Mouse (Mus musculus) lung, embryonic 14.5 days (tissue): ENCODE measurements at regions not wholly inside any gene's neighbourhood (a gene's known extent, or its start where the extent isn't known, plus 50 kb on each side); places are given as distances from the start of the nearest gene placed in this dataset.
A peak's percentile ranks its signal among the peaks of the same experiment; 100 is the strongest.

Experiments used
- ATAC-seq: fragments of 200-750 bp; cut with Nextera tagmentation; 2 replicates; pipeline ENCODE4 v1.8.0; 2017; ENCODE audit warnings: mild to moderate bottlenecking, moderate TSS enrichment, moderate library complexity; ENCODE audit not compliant: insufficient read depth
- DNase-seq: peaks from one replicate; pipeline ENCODE4 v3.0.0-alpha.2; 2015
- H3K27ac ChIP-seq: fragments of 300-500 bp; sonication (generic); 2 replicates; pipeline ENCODE4 v1.5.1; 2014; ENCODE audit warnings: low read depth, mild to moderate bottlenecking, moderate library complexity
- H3K27me3 ChIP-seq: fragments of 300-500 bp; sonication (generic); 2 replicates; pipeline ENCODE4 v1.6.1; 2014; ENCODE audit warnings: low read length, control low read depth; ENCODE audit not compliant: insufficient read depth
- H3K36me3 ChIP-seq: fragments of 300-500 bp; sonication (generic); 2 replicates; pipeline ENCODE4 v1.6.1; 2014; ENCODE audit warnings: control low read depth; ENCODE audit not compliant: insufficient read depth
- H3K4me1 ChIP-seq: fragments of 300-500 bp; sonication (generic); 2 replicates; pipeline ENCODE4 v1.6.1; 2014; ENCODE audit warnings: antibody characterized with exemption, control low read depth; ENCODE audit not compliant: insufficient read depth
- H3K4me2 ChIP-seq: fragments of 300-500 bp; sonication (generic); 2 replicates; pipeline ENCODE4 v1.6.1; 2014; ENCODE audit warnings: mild to moderate bottlenecking
- H3K4me3 ChIP-seq: fragments of 300-500 bp; sonication (generic); 2 replicates; pipeline ENCODE4 v1.5.1; 2014; ENCODE audit warnings: low read depth, low read length
- H3K9ac ChIP-seq: fragments of 300-500 bp; sonication (generic); 2 replicates; pipeline ENCODE4 v1.6.1; 2014
- H3K9me3 ChIP-seq: fragments of 300-500 bp; sonication (generic); 2 replicates; pipeline ENCODE4 v1.6.1; 2016; ENCODE audit warnings: low read depth, low read length, control low read depth
- CTCF ChIP-seq: IDR thresholded peaks from 2 replicates; pipeline ENCODE4 v1.5.1; 2016; ENCODE audit warnings: antibody characterized with exemption, low read depth
- WGBS: fragments of 180-500 bp; shearing (Covaris S2); extraction: QIAGEN DNeasy Blood & Tissue Kit; methylation state at CpG from one replicate; pipeline ENCODE4 v1.1.7; 2014; 5-methylcytosine and 5-hydroxymethylcytosine counted together

DNA sequence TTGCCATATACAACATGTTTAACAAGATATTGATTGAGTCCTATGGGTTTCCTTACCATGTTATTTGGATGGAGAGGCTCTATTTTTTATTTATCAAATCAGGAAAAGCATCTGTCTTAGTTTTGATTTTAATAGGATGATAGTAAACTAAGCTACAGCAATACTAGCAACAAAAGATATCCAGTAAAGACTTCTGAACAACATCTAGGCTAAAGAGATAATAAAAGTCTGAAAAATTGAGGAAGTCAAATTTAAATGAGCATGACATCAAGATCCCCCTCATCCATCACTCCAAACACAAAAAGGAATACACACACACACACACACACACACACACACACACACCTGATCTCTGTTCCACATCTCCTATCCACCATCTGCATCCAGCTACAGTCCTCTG is 901.6 kb upstream of the Lrrc6 start:
- Histone ChIP-seq H3K9ac (no peak overlapping the region), H3K27me3 (no peaks in the 10 kb centered on the region), H3K4me2 (no peak overlapping the region), H3K36me3 (no peaks in the 10 kb centered on the region), H3K4me1 (no peaks in the 10 kb centered on the region; the same call in 1 of the 2 replicates), H3K9me3 (no peaks in the 10 kb centered on the region), H3K4me3 (no peak overlapping the region), H3K27ac (no peak overlapping the region)
- no peak for TF ChIP-seq CTCF
- ATAC-seq (no peak), DNase-seq (no peak)

DNA sequence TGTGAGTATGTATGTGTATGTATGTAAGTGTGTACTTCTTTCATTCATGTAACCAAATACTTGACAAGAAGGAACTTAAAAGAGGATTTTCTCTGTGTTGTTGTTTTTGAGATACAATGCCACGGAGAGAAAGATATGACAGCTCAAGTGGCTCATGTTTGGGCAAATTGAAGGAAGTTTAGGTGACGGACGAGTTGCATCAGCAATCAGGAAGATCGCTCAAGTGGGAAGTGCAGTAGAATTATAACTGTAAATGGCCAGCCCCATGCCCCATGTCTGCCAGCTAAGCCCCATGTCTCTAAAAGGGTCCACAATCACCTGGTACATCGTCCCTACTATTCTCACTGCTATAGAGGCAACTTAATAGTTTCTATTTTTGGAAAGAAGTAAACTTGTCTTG is 896.6 kb upstream of the Lrrc6 start:
- no peaks in the 10 kb centered on the region for H3K27me3 ChIP-seq
- TF ChIP-seq CTCF: no peak
- no peak overlapping the region for H3K27ac ChIP-seq
- H3K4me1 ChIP-seq: no peaks in the 10 kb centered on the region
- DNase-seq: no peak
- H3K4me2 ChIP-seq: no peak overlapping the region
- H3K36me3 ChIP-seq: no peaks in the 10 kb centered on the region
- no peak for ATAC-seq
- no peak overlapping the region for H3K9ac ChIP-seq
- no peaks in the 10 kb centered on the region for H3K9me3 ChIP-seq
- WGBS: 74% methylated on average over 5 of the region's 5 CpGs
- H3K4me3 ChIP-seq: no peak overlapping the region

DNA sequence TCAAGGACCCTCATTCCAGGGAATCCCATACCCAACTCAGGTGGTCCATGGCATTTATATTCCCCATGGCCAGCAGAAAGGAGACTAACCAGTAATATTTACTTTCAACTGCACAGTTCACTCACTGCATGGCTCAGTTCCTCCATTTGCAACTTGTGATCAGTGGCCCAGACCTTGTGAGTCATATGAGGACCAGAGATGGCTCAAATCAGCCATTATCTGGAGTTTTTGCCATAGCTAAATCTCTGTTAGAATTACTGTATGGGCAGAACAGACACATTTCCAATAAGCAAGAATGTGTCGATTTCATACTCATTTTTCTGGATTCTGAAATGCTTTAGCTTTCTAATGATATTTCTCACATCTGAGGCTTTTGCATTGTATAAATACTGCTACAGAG is 894.4 kb upstream of the Lrrc6 start:
- DNase-seq (no peak), ATAC-seq (no peak)
- H3K27me3 ChIP-seq: no peaks in the 10 kb centered on the region
- H3K4me1 ChIP-seq: no peaks in the 10 kb centered on the region
- TF ChIP-seq CTCF: no peak
- no peaks in the 10 kb centered on the region for H3K36me3 ChIP-seq
- no peak overlapping the region for H3K4me2 ChIP-seq
- WGBS: 91% methylated on average over 1 of the region's 1 CpGs
- no peaks in the 10 kb centered on the region for H3K9me3 ChIP-seq
- no peak overlapping the region for H3K9ac ChIP-seq
- no peak overlapping the region for H3K4me3 ChIP-seq
- no peak overlapping the region for H3K27ac ChIP-seq

DNA sequence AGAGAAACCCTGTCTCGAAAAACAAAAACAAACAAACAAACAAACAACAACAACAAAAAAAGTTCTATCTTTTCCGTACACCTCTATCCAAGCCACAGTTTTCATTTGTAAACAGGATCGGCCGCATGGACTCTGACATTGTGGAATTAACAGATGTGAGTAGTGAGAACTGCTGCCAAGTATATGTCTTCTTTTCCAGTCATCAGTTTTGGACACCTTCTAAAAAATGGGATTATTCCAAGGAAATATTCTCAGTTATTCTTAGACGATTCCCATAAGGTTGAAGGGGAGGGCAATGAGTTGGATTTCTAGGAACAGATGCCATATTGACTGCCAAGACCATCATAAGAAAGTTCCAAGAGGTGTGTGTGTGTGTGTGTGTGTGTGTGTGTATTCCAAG is 891.2 kb upstream of the Lrrc6 start:
- Histone ChIP-seq H3K27ac (no peak overlapping the region), H3K36me3 (no peaks in the 10 kb centered on the region), H3K4me1 (no peaks in the 10 kb centered on the region), H3K9me3 (no peaks in the 10 kb centered on the region), H3K27me3 (no peaks in the 10 kb centered on the region), H3K4me3 (no peak overlapping the region), H3K4me2 (no peak overlapping the region), H3K9ac (no peak overlapping the region)
- TF ChIP-seq CTCF: no peak
- WGBS: 46% methylated on average over 5 of the region's 5 CpGs
- DNase-seq: peak; percentile 85
- peak; percentile 71; the same call in 1 of the 2 replicates for ATAC-seq

DNA sequence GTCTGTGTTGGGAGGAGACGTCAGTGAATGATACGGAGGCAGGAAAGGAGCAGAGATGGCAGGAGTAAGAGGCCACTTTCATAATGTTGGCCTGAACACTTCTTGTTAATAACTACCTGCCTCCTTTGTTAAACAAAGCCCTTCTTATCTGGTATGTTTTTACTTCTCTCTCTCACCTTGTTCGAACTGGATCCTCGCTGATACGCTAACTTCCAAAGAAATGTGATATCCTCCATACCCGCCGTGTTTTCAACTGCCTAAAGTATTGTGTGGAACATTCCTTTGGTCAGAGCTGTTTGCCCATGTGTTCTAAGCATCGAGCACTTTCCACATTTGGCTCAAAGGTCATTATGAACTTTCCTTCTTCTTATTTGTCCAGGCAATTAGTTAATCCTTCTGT is 887.8 kb upstream of the Lrrc6 start:
- ATAC-seq (no peak), DNase-seq (no peak)
- no peak for TF ChIP-seq CTCF
- H3K9ac ChIP-seq: no peak overlapping the region
- no peaks in the 10 kb centered on the region for H3K9me3 ChIP-seq
- no peaks in the 10 kb centered on the region for H3K27me3 ChIP-seq
- H3K4me2 ChIP-seq: no peak overlapping the region
- H3K4me3 ChIP-seq: no peak overlapping the region
- no peak overlapping the region for H3K27ac ChIP-seq
- WGBS: 55% methylated on average over 8 of the region's 8 CpGs
- no peaks in the 10 kb centered on the region for H3K36me3 ChIP-seq
- H3K4me1 ChIP-seq: no peaks in the 10 kb centered on the region

DNA sequence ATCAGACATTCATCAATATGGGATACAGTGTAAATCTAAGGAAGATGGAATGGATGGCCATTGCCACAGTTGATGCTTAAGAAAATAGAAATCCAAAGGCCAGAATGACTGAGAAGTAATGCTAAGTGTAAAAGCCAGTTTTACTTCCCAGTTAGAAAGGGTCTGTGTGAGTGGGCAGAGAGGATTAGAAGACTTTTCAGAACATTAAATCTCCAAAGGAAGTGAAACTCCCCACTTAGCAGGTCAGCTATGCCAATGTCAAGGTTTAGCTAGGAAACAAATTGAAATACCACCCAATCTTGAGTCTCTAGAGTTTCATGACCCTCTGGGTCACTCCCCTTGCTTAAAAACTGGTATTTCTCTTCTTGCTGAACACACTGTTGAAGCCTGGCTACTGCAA is 886.2 kb upstream of the Lrrc6 start:
- no peaks in the 10 kb centered on the region for H3K9me3 ChIP-seq
- no peak overlapping the region for H3K4me3 ChIP-seq
- H3K9ac ChIP-seq: no peak overlapping the region
- H3K4me1 ChIP-seq: no peaks in the 10 kb centered on the region
- no peak overlapping the region for H3K4me2 ChIP-seq
- no peak overlapping the region for H3K27ac ChIP-seq
- ATAC-seq (no peak), DNase-seq (no peak)
- TF ChIP-seq CTCF: no peak
- H3K36me3 ChIP-seq: no peaks in the 10 kb centered on the region
- H3K27me3 ChIP-seq: no peaks in the 10 kb centered on the region

DNA sequence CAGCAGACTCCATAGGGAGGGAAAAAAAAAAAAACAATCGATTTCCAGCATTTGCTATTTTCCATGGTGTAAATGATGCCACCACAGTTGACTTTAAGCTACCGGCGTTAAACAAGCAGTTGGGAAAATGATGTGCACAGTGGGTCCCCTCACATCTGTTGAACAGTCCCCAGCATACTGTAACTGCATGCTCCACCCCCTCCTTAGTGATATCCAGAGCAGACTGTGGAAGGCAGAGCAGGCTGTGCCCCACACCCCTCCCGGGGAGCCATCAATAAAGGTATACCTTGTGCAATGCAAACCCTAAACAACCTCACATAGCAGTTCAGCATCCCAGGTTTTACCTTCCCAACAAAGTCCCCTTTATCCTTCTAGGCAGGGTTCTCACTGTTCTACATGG is 872.9 kb upstream of the Lrrc6 start:
- no peak overlapping the region for H3K27ac ChIP-seq
- no peaks in the 10 kb centered on the region for H3K36me3 ChIP-seq
- WGBS: 71% methylated on average over 4 of the region's 4 CpGs
- no peaks in the 10 kb centered on the region for H3K9me3 ChIP-seq
- TF ChIP-seq CTCF: no peak
- ATAC-seq (peak; percentile 57), DNase-seq (no peak)
- H3K9ac ChIP-seq: no peak overlapping the region
- H3K4me2 ChIP-seq: no peak overlapping the region
- H3K4me3 ChIP-seq: no peak overlapping the region
- H3K4me1 ChIP-seq: no peaks in the 10 kb centered on the region
- no peaks in the 10 kb centered on the region for H3K27me3 ChIP-seq

DNA sequence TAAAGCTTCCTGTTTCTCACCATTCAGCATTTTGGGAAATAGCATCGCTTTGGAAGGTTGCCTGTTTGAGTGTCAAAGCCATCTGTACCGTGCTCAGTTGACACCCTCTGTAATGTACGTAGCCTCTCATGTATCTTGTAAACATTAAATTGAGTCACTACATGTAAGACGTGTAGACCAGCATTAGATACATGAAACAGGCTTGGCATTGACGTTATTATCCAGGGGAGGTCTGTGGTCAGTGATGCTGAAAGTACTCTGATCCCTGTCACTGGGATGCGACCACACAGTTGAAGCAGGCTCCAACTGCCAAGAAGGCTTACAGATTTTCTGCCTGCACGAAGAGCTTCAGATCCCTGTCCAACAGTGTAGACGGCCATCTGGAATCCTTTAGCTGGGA is 872.3 kb upstream of the Lrrc6 start:
- ATAC-seq (peak; percentile 94), DNase-seq (peak; percentile 76)
- no peak overlapping the region for H3K9ac ChIP-seq
- no peaks in the 10 kb centered on the region for H3K36me3 ChIP-seq
- no peak overlapping the region for H3K4me3 ChIP-seq
- no peaks in the 10 kb centered on the region for H3K27me3 ChIP-seq
- H3K27ac ChIP-seq: no peak overlapping the region
- no peak overlapping the region for H3K4me2 ChIP-seq
- H3K4me1 ChIP-seq: no peaks in the 10 kb centered on the region
- H3K9me3 ChIP-seq: no peaks in the 10 kb centered on the region
- WGBS: 42% methylated on average over 8 of the region's 8 CpGs
- TF ChIP-seq CTCF: no peak
